Mouse (Mus musculus) heart, embryonic 14.5 days (tissue): ENCODE results near the gene Fnbp1. TPM values are rescaled to one million over a fixed set of nuclear protein-coding genes. Genes with fewer than 3 reads are reported as not detected.

ENCODE experiments used
- ATAC-seq: fragments of 200-750 bp; cut with Nextera tagmentation; 2 replicates; pipeline ENCODE4 v1.8.0; 2017; ENCODE audit warnings: low read depth, moderate TSS enrichment; ENCODE audit not compliant: insufficient number of reproducible peaks, insufficient read depth, low FRiP score
- H3K27ac ChIP-seq, 2 experiments: fragments of 200-500 bp in 1 of 2; fragments of 300-500 bp in 1 of 2; sonication (generic) in 1 of 2; replicated peaks in 1 of 2; 2 replicates each; pipeline ENCODE4 v1.5.1; 2012 to 2014; ENCODE audit warnings: low read depth in 2 of 2, low read length in 2 of 2, control low read depth in 1 of 2, mild to moderate bottlenecking in 1 of 2, mixed read lengths in 1 of 2; ENCODE audit not compliant: control insufficient read depth in 1 of 2, insufficient read depth in 1 of 2
- H3K27me3 ChIP-seq: fragments of 300-500 bp; sonication (generic); 2 replicates; pipeline ENCODE4 v1.6.1; 2014; ENCODE audit warnings: mild to moderate bottlenecking, low read length, control low read depth; ENCODE audit not compliant: control insufficient read depth, insufficient read depth
- H3K36me3 ChIP-seq: fragments of 300-500 bp; sonication (generic); 2 replicates; pipeline ENCODE4 v1.6.1; 2014; ENCODE audit warnings: mild to moderate bottlenecking, control low read depth, low read length, mixed read lengths; ENCODE audit not compliant: control insufficient read depth, insufficient read depth
- H3K4me1 ChIP-seq, 2 experiments: fragments of 200-500 bp in 1 of 2; fragments of 300-500 bp in 1 of 2; sonication (generic) in 1 of 2; 2 replicates each; pipeline ENCODE4 v1.6.1; 2012 to 2014; ENCODE audit warnings: low read length in 2 of 2, control low read depth in 1 of 2, mixed read lengths in 1 of 2; ENCODE audit not compliant: control insufficient read depth in 2 of 2, insufficient read depth in 2 of 2
- H3K4me2 ChIP-seq: fragments of 300-500 bp; sonication (generic); 2 replicates; pipeline ENCODE4 v1.6.1; 2014; ENCODE audit warnings: mild to moderate bottlenecking, low read length
- H3K4me3 ChIP-seq, 2 experiments: fragments of 200-500 bp in 1 of 2; fragments of 300-500 bp in 1 of 2; sonication (generic) in 1 of 2; 2 replicates each; pipeline ENCODE4 v1.5.1; 2012 to 2014; ENCODE audit warnings: low read length in 2 of 2, mild to moderate bottlenecking in 2 of 2, control low read depth in 1 of 2, low read depth in 1 of 2, moderate library complexity in 1 of 2; ENCODE audit not compliant: control insufficient read depth in 1 of 2, insufficient read depth in 1 of 2
- H3K9ac ChIP-seq: fragments of 300-500 bp; sonication (generic); 2 replicates; pipeline ENCODE4 v1.6.1; 2014; ENCODE audit warnings: mild to moderate bottlenecking, low read length
- H3K9me3 ChIP-seq: fragments of 300-500 bp; sonication (generic); 2 replicates; pipeline ENCODE4 v1.6.1; 2016; ENCODE audit warnings: low read length, control low read depth; ENCODE audit not compliant: control insufficient read depth
- WGBS: fragments of 180-500 bp; shearing (Covaris S2); extraction: QIAGEN DNeasy Blood & Tissue Kit; methylation state at CpG from one replicate; pipeline ENCODE4 v1.1.7; 2014; 5-methylcytosine and 5-hydroxymethylcytosine counted together
- polyA plus RNA-seq: library from polyadenylated mRNA; unstranded; fragments of >200 nt; fragmentation: Nextera tagmentation; extraction: Ambion mirVana; gene quantifications from 2 replicates; pipeline ENCODE4 v1.2.1, GENCODE M21; 2014

Fnbp1 gene
- polyA plus RNA-seq, 1 experiment from 2014 or later: 19.4 TPM

DNA sequence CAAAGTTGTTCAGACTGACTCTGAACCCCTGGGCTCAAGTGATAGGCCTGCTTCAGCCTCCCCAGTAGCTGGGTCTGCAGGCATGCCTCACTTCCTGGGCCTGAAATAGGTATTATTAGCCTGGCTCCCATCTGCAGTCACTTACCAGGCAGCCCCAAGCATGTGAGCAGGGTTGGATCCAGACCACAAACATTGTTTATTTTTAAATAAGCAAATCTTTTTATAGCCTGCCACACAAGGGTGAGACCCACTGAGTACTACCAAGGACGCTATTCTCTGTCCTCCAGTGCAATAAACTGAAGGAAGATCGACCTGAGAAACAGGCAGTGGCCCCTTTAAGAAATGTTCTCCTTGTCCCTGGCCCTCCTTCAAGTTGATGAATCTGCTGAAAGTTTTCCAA lies 17.1 kb downstream of the Fnbp1 start:
- Histone ChIP-seq H3K27ac (peak overlapping the region; percentile 83 to 88), H3K27me3 (no peaks in the 10 kb centered on the region), H3K4me3 (no peak overlapping the region), H3K4me2 (0 out of 2 replicates have a peak overlapping the region, but pooled peaks have one; percentile 16), H3K4me1 (peaks cover 30 to 52% of the 10 kb centered on the region in 2 experiments), H3K9ac (peak overlapping the region; percentile 19; the same call in 1 of the 2 replicates), H3K9me3 (no peaks in the 10 kb centered on the region), H3K36me3 (0 out of 2 replicates have a peak, but pooled peaks cover 4% of the 10 kb centered on the region)
- ATAC-seq: peak; percentile 44
- WGBS: 38% methylated on average over 2 of the region's 2 CpGs

DNA sequence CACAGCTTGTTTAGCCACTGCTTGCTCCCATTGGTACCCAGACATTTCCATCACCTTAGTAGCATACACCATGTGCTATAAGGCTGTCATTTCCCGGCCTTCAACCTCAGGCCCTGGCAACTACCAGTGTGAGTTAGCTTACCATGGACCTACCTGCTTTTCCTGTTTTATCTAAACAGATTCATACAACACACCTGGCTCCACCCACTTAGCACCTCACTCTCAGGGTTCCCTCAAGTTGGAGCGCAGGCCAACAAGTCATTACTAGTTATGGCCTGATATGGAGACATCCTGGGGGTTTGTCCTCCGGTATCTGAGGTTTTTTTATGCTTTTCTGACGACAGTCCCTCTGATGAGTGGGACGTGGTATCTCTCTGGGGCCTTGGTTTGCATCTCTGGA lies 18.3 kb downstream of the Fnbp1 start:
- H3K27me3 ChIP-seq: no peaks in the 10 kb centered on the region
- no peaks in the 10 kb centered on the region for H3K9me3 ChIP-seq
- no peak overlapping the region for H3K9ac ChIP-seq
- H3K36me3 ChIP-seq: 0 out of 2 replicates have a peak, but pooled peaks cover 4% of the 10 kb centered on the region
- H3K4me2 ChIP-seq: no peak overlapping the region
- no peak overlapping the region for H3K27ac ChIP-seq
- H3K4me1 ChIP-seq: peaks cover 34 to 58% of the 10 kb centered on the region in 2 experiments
- no peak for ATAC-seq
- 77% methylated on average over 5 of the region's 5 CpGs for WGBS
- no peak overlapping the region for H3K4me3 ChIP-seq

DNA sequence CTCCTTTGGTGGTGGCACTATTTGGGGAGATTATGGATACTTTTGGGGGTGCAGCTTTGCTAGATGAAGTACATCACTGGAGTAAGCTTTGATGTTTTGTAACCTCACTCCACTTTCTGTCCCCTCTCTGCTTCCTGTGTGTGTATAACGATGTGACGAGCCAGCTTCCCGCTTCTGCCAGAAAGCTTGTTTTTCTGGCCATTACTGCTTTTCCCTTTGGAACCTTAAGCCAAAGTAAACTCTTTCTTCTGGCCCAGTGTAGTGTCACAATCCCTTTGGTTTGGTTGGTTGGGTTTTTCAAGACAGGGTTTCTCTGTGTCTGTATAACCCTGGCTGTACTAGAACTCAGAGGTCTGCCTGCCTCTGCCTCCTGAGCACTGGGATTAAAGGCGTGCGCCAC lies 19.0 kb downstream of the Fnbp1 start:
- peaks cover 32 to 54% of the 10 kb centered on the region in 2 experiments for H3K4me1 ChIP-seq
- no peak overlapping the region for H3K9ac ChIP-seq
- no peak for ATAC-seq

DNA sequence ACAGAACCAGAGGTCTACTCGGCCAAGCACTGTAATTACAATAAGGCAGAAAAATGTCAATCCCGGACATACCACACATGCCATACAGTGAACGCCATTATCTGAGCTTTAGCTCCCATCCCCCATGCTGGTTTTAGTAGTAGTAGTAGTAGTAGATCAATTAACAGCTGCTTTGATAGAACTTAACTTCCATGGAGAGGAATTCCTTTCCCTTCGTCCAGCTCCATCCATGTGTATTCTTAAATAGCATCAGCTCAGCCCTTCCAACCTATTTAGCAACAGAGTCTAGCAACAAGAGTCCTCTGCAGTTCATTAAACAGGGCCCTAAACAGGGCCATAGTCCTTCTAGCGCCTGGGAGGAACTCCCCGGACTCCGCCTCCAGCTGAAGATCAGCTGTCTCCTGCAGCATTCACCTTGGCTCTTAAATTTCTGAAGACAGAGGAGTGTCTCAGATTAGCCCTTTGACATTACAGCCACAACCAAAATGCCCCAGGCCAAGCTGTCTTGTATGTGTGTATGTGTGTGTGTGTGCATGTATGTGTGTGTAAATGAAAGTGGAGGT lies 20.6 kb downstream of the Fnbp1 start:
- no peak for ATAC-seq
- H3K9ac ChIP-seq: no peak overlapping the region
- no peak overlapping the region for H3K4me2 ChIP-seq
- no peaks in the 10 kb centered on the region for H3K27me3 ChIP-seq
- H3K4me1 ChIP-seq: peaks cover 27 to 46% of the 10 kb centered on the region in 2 experiments
- 55% methylated on average over 7 of the region's 7 CpGs for WGBS
- H3K36me3 ChIP-seq: 0 out of 2 replicates have a peak, but pooled peaks cover 6% of the 10 kb centered on the region
- H3K9me3 ChIP-seq: no peaks in the 10 kb centered on the region
- peak overlapping the region; percentile 20 to 31; a peak in 3 of 4 replicates for H3K27ac ChIP-seq
- no peak overlapping the region for H3K4me3 ChIP-seq

More for the DNA sequence above, 19.0 kb downstream of the Fnbp1 start:
- Histone ChIP-seq H3K4me2 (no peak overlapping the region), H3K27me3 (no peaks in the 10 kb centered on the region), H3K27ac (no peak overlapping the region), H3K9me3 (no peaks in the 10 kb centered on the region), H3K4me3 (no peak overlapping the region), H3K36me3 (0 out of 2 replicates have a peak, but pooled peaks cover 4% of the 10 kb centered on the region)
- WGBS: 79% methylated on average over 5 of the region's 5 CpGs

DNA sequence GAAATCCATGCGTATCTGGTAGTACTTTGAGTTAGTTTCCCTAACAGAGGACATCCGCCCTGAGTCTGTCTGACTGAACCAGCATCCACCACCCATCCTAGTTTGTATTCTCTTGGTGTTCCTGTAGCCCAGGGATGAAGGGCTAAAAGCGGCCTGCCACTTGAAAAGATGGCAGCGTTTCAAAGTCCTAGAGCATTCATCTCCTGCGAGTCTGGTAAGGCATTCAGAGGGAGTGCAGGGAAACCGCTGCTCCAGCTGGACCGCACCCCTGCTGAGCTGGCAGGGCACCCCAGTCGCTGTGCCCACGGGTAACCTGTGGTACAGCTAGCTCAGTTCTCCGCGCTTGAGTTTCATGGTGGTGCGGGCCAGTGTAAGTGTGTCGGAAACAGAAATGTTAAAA lies 22.0 kb downstream of the Fnbp1 start:
- 0 out of 2 replicates have a peak, but pooled peaks have one; percentile 24 for ATAC-seq
- H3K27me3 ChIP-seq: no peaks in the 10 kb centered on the region
- H3K27ac ChIP-seq: peak overlapping the region; percentile 84 to 85
- H3K4me3 ChIP-seq: no peak overlapping the region
- H3K9ac ChIP-seq: no peak overlapping the region
- peak overlapping the region; percentile 36; the same call in 1 of the 2 replicates for H3K4me2 ChIP-seq
- peaks cover 22 to 46% of the 10 kb centered on the region in 2 experiments for H3K4me1 ChIP-seq
- 0 out of 2 replicates have a peak, but pooled peaks cover 6% of the 10 kb centered on the region for H3K36me3 ChIP-seq
- WGBS: 46% methylated on average over 13 of the region's 13 CpGs
- no peaks in the 10 kb centered on the region for H3K9me3 ChIP-seq

DNA sequence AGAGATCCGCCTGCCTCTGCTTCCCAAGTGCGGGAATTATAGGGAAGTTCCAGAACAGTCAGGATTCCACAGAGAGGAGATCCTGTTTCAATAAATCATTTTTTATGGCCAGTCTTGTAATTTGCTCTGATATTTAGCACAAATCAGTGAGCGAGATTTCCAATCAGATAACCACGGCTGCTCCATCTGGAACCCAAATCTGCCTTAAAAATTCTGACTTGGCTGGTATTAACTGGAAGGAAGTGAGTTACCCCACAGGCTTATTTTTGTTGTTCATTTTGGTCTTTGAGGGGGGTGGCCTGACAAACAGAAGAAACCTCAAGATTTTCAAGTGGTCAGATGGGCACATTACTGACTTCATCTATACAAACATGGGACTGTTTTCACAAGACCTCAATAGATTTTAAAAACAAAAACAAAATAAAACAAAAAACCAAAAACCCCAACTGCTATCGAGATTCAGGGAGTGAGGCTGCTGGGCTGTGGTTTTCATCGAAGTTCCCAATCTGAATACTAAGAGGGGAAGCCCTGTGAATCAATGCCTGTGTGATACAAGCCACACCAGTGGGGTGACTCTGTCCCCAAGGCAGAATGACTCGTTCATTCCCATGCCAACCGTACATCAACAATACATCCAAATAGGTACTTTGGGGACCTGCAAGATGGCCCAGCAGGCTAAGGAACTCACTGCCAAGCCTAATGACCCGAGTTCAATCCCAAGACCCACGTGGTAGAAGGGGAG lies 23.0 kb downstream of the Fnbp1 start:
- ATAC-seq: no peak
- no peak overlapping the region for H3K4me3 ChIP-seq

DNA sequence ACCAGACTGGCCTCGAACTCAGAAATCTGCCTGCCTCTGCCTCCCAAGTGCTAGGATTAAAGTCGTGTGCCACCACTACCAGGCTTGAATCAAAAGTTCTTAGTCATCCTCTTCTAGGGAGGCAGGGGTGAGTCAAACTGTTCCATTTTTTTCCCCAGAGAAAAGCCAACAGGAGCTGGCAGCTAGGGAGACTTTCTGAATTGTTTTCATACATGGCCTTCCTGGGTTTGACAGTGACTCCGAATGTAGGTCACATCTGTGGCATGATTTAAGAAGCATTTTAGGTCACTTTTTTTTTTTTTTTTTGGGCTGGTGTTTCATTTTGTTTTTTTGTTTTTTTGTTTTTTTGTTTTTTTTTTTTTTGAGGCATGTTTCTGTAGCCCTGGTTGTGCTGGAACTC lies 23.6 kb downstream of the Fnbp1 start:
- peaks cover 5% of the 10 kb centered on the region for H3K9me3 ChIP-seq
- 0 out of 2 replicates have a peak, but pooled peaks cover 5% of the 10 kb centered on the region for H3K36me3 ChIP-seq
- H3K9ac ChIP-seq: no peak overlapping the region
- WGBS: 87% methylated on average over 3 of the region's 3 CpGs
- no peaks in the 10 kb centered on the region for H3K27me3 ChIP-seq
- H3K4me3 ChIP-seq: no peak overlapping the region
- peaks cover 15 to 30% of the 10 kb centered on the region in 2 experiments for H3K4me1 ChIP-seq
- ATAC-seq: no peak
- H3K4me2 ChIP-seq: no peak overlapping the region
- H3K27ac ChIP-seq: no peak overlapping the region

More for the DNA sequence above, 23.0 kb downstream of the Fnbp1 start:
- no peak overlapping the region for H3K9ac ChIP-seq
- no peak overlapping the region for H3K4me2 ChIP-seq
- peak overlapping the region in 1 of 2 experiments; percentile 85; a peak in 1 of 4 replicates for H3K27ac ChIP-seq
- 0 out of 2 replicates have a peak, but pooled peaks cover 6% of the 10 kb centered on the region for H3K36me3 ChIP-seq
- no peaks in the 10 kb centered on the region for H3K27me3 ChIP-seq
- H3K9me3 ChIP-seq: peaks cover 4% of the 10 kb centered on the region
- 87% methylated on average over 10 of the region's 10 CpGs for WGBS
- peaks cover 15 to 36% of the 10 kb centered on the region in 2 experiments for H3K4me1 ChIP-seq
